In genomic region chr9:48984845-48985707, GRCm38 (mm10) we compare ENCODE assay signal across 8 mouse cellular contexts. TPM values are rescaled to one million over a fixed set of nuclear protein-coding genes. Genes with fewer than 3 reads are reported as not detected.
DNase-seq lines count a peak whose midpoint lies in the region; ATAC-seq and TF ChIP-seq lines count a peak whose summit lies in the region.

TSS of gene Usp28 (plus strand) at chr9:48985375.

- ATAC-seq in lung, postnatal 0 days, result peak; percentile 97

- peak within 1 kb of the TSS; percentile 52 for H3K9ac ChIP-seq in lung, postnatal 0 days (replicated peaks; ENCODE audit: low read depth)

- DNase-seq in MEL-GATA-1-ER (ENCODE audit: extremely low read depth, low read depth), result peak; percentile 69
- peak; percentile 100 for DNase-seq in cerebellum, adult 8-10 months
- peak; percentile 99 for DNase-seq in forelimb bud, embryonic 11.5 days (ENCODE audit: low read depth, low spot score)
- peak; percentile 99 for DNase-seq in hindbrain, embryonic 10.5 days (ENCODE audit: low spot score)
- peak; percentile 99 for DNase-seq in layer of hippocampus, adult 9-11 months
- DNase-seq in lung, postnatal 0 days (ENCODE audit: low spot score), result peak; percentile 100
- peak; percentile 98 for DNase-seq in ovary, postnatal 14 days (ENCODE audit: low spot score)
- peak; percentile 100 for DNase-seq in thymus, postnatal 14 days

- H3K27ac ChIP-seq in hindbrain, embryonic 10.5 days, result peak within 1 kb of the TSS; percentile 92
- H3K27ac ChIP-seq in lung, postnatal 0 days (ENCODE audit: low read length), result peak within 1 kb of the TSS; percentile 90

- H3K9me3 ChIP-seq in hindbrain, embryonic 10.5 days, result no peaks in the 10 kb centered on the region
- no peaks in the 10 kb centered on the region for H3K9me3 ChIP-seq in lung, postnatal 0 days (ENCODE audit: low read length)

- H3K27me3 ChIP-seq in hindbrain, embryonic 10.5 days (ENCODE audit: insufficient read depth, poor library complexity, severe bottlenecking), result no peaks in the 10 kb centered on the region
- no peaks in the 10 kb centered on the region for H3K27me3 ChIP-seq in lung, postnatal 0 days (replicated peaks; ENCODE audit: insufficient read depth, low read length)

- peaks cover 37% of the 10 kb centered on the region for H3K4me1 ChIP-seq in hindbrain, embryonic 10.5 days (replicated peaks)
- peaks cover 11% of the 10 kb centered on the region; the same call in 1 of the 2 replicates for H3K4me1 ChIP-seq in lung, postnatal 0 days (ENCODE audit: insufficient read depth, low read depth, low read length)

- H3K4me3 ChIP-seq in hindbrain, embryonic 10.5 days, result peak within 1 kb of the TSS; percentile 79
- peak within 1 kb of the TSS; percentile 72 for H3K4me3 ChIP-seq in lung, postnatal 0 days (ENCODE audit: low read depth, low read length)

- no peak for TF ChIP-seq CTCF in lung, postnatal 0 days (IDR thresholded peaks at IDR 0.05)

- TF ChIP-seq EP300 in lung, postnatal 0 days (IDR thresholded peaks at IDR 0.05), result no peak

- peaks cover 11% of the 10 kb centered on the region for H3K36me3 ChIP-seq in hindbrain, embryonic 10.5 days
- H3K36me3 ChIP-seq in lung, postnatal 0 days (ENCODE audit: insufficient read depth, low read length), result no peaks in the 10 kb centered on the region

- WGBS in hindbrain, embryonic 10.5 days, result under 1% methylated on average over 94 of the region's 94 CpGs
- under 1% methylated on average over 63 of the region's 94 CpGs for WGBS in lung, postnatal 0 days

- H3K4me2 ChIP-seq in lung, postnatal 0 days (replicated peaks; ENCODE audit: low read depth, low read length), result peak within 1 kb of the TSS; percentile 69

RNA-seq across cellular contexts. Expression of gene Usp28, which starts in this region (rescaled TPM):
- polyA plus RNA-seq in hindbrain, embryonic 10.5 days (2016; fragmentation: Nextera tagmentation; extraction: Ambion mirVana), result 44.1 and 55.4 TPM in 2 replicates
- polyA plus RNA-seq in lung, postnatal 0 days (2015; fragmentation: Nextera tagmentation; extraction: Ambion mirVana), result 8.8 and 9.6 TPM in 2 replicates

Comparison
In these comparisons a context has a peak if more than half of its experiments do, and no peak if none do; other contexts are left out.
1. Peak in every context shown above with its lines: DNase-seq, ATAC-seq, H3K4me3 ChIP-seq and H3K27ac ChIP-seq.